Mouse (Mus musculus) embryo, embryonic 11.5 days (tissue): ENCODE measurements around the gene Fam50a.

ENCODE experiments used
- DNase-seq: peaks from one replicate; pipeline ENCODE4 v3.0.0-alpha.2; 2012; ENCODE audit warnings: low read depth, low spot score

Fam50a gene

GRCm38 (mm10) chrX:74312540-74313464 lies at the start of gene Fam50a:
TSS of gene Fam50a (plus strand) at chrX:74313033.
- peak; percentile 73 for DNase-seq

DNA sequence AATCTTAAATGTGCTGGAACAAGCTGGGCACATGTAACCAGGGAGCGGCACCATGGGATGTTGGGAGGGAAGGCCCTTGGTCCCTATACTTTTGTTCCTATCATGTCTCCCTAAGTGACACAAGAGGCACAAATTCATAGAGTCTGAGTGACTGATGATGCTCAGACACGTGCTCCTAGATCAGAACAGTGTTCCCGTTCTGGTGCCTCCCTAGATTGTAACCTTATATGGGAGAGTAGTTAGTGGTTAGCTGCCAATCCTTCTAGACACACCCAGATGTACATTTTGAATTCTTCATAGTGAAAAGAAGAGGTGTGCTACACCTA lies 43.1 kb upstream of the Fam50a start:
- DNase-seq, result no peak

DNA sequence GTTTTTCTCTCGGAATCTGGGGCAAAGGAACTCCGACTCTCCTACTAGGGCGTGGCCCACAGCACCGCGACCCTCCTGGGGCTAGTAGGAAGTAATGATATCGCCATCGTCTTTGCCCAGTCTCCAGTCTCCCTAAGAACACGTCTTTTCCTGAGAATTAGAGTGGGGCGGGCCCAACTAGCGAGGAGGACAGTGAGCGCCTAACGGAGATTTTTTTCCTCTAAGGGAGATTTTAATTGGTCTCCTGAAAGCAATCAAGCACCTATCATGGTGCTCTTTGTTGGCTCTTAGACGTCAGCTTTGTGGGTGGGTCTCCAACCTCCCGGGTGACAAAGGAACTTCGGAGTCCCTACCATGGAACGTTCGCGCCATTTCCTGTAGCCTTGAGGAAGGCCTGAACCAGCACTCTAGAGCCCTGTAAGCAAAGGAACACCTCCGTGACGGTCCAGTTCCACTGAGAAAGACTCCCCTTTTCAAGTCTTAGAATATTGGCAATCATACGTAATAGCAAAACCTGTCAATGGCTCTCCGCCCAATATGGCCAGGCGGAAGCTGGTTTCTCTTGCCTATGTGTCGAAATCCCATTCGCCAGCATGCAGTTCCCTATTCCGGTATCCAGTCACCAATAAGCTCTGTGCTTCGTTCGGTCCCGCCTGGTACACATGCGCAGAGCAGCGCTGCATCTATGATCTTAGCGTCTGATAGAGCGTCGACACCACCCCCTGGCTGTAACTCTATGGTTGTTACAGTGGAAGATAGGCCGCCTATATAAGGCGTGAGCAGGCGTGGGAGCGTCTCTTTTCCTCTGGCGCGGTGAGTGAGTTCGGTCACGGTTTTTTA lies 42.6 kb upstream of the Fam50a start, which contains the start of gene Rpl10:
TSS of gene Rpl10 (plus strand) at position 751 of the 840 bp plus-strand sequence.
- peak; percentile 90 for DNase-seq

- DNase-seq, result no peak
Measured at GRCm38 (mm10) chrX:74270902-74271551, 41.8 kb upstream of the Fam50a start.

DNA sequence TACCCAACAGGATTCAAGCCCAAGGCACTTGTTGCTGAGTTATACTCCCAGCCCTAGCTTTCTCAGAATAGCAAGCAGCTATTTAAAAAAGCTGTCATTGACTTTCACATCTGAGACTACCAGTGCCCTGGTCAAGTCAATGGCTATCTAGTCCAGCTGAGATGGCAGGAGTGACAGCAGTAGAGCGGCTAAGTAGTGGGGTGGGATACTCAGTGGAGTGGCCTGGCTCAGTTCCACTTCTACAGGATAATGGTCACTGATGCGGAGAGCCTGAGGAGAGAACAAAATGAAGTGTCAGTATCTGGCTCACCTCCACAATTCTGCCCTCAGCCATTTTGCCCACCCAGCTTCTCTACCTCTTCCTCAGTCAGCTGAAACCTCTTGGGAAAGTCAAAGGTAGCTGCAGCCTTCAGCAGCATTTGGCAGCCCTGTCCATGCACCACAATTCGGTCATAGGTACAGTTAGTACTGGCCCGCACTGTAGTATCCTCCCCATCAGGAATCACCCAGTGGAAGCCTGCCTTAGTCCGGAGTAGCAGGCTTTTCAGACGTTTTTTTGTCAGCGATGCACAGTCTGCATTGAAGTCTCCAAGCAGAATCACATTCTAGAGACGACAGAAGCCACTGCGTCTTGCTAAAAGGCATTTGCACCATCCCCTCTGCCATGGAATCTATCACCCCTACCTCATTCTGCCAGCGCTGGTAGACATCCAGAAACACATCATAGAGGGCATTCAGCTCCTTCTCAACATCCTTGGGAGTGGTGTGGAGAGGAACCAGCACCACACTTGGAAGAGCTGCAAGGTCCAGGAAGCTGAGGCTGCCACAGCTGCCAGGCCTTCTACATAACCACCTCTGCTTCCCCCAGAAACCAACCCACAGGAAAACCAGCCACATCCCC lies 39.2 kb upstream of the Fam50a start:
- no peak for DNase-seq

DNA sequence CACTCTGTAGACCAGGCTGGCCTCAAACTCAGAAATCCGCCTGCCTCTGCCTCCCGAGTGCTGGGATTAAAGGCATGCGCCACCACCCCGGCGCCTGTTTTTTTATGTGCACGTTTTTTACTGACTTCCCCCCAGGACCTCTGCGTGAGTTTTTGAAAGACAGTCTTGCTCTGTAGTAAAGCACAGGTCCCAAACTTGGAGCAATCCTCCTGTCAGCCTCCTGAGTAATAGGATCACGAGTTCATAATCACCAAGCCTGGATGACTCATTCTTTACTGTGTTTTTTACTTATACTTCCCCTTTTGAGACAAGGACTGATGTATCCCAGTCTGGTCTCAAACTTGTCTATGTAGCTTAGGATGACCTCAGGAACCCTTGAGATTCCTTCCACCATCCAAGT lies 34.9 kb upstream of the Fam50a start:
- no peak for DNase-seq

GRCm38 (mm10) chrX:74281041-74281731 lies 31.6 kb upstream of the Fam50a start:
- no peak for DNase-seq

- DNase-seq, result no peak
Measured at GRCm38 (mm10) chrX:74281732-74282394, 31.0 kb upstream of the Fam50a start, which contains the start of the genes Taz and Dnase1l1. TSS of gene Taz (plus strand) at chrX:74281912. TSS of gene Dnase1l1 (minus strand) at chrX:74282337.

- DNase-seq, result peak; percentile 62
Measured at GRCm38 (mm10) chrX:74282395-74283091, 30.3 kb upstream of the Fam50a start.

- DNase-seq, result no peak
Measured at GRCm38 (mm10) chrX:74283092-74283437, 29.8 kb upstream of the Fam50a start.

GRCm38 (mm10) chrX:74293431-74293830 lies 19.4 kb upstream of the Fam50a start:
- DNase-seq, result no peak

GRCm38 (mm10) chrX:74296538-74297448 lies 16.0 kb upstream of the Fam50a start, which contains the start of gene Atp6ap1:
TSS of gene Atp6ap1 (plus strand) at chrX:74297097.
- peak; percentile 85 for DNase-seq

- DNase-seq, result no peak
Measured at GRCm38 (mm10) chrX:74298348-74298747, 14.5 kb upstream of the Fam50a start.

DNA sequence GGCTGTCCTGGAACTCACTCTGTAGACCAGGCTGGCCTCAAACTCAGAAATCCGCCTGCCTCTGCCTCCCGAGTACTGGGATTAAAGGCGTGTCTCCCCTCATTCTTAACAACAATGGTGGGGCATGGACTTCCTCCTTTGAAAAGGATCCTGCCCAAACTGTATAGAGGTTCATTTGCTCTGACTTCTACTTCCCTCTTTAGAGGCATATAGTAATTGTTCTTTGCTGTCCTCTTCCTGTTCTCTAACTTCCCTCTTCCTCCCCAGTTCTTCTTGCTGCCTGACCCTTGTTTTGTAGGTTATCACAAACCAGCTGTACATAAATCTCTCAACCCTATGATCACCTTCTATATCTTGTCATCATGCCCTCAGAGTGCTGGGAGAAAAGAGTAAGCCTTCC lies 13.1 kb upstream of the Fam50a start:
- DNase-seq, result no peak

GRCm38 (mm10) chrX:74304867-74305700 lies 7.7 kb upstream of the Fam50a start, which contains the start of gene Gdi1:
TSS of gene Gdi1 (plus strand) at chrX:74304998.
- peak; percentile 64 for DNase-seq

DNA sequence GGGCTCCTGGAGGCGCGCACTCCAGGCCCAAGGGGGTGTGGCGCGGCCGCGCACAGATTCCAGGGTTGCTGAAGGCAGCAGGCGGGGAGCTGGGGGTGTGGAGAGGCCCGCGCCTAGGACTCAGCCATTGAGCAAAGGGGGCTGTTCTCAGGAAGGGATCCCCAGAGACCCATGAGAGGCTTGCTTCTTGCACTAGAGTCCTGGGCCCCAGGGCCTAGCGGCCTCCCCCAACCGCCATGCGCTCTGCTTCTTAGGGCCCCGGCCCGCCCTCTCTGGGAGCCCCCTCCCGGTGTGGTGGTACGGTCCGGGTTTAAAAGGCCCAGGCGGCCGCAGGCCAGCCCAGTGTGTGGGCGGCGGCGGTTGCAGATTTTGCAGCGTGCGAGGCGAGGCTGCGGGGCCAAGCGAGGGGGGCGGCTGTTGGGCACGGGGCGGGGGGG lies 15.9 kb downstream of the Fam50a start, which contains the start of gene Plxna3:
TSS of gene Plxna3 (plus strand) at position 342 of the 437 bp plus-strand sequence.
- DNase-seq, result peak; percentile 44

GRCm38 (mm10) chrX:74329215-74329671 lies 16.4 kb downstream of the Fam50a start:
- no peak for DNase-seq
